Mouse (Mus musculus) heart, adult 2 months (tissue): ENCODE measurements around the gene Arhgap24. TPM values are rescaled to one million over a fixed set of nuclear protein-coding genes. Genes with fewer than 3 reads are reported as not detected.

ENCODE experiments used
- DNase-seq, 2 experiments: peaks; one replicate each; pipeline ENCODE4 v3.0.0; 2021
- H3K27ac ChIP-seq: fragments of 200-600 bp; 2 replicates; pipeline ENCODE4 v1.8.1; 2022
- H3K27me3 ChIP-seq: fragments of 200-500 bp; 2 replicates; pipeline ENCODE4 v1.6.1; 2012; ENCODE audit warnings: mild to moderate bottlenecking, low read length, inconsistent platforms, mixed read lengths; ENCODE audit not compliant: control insufficient read depth, insufficient read depth
- H3K36me3 ChIP-seq: fragments of 200-500 bp; 2 replicates; pipeline ENCODE4 v1.6.1; 2012; ENCODE audit warnings: low read length, inconsistent platforms; ENCODE audit not compliant: control insufficient read depth, insufficient read depth
- H3K4me1 ChIP-seq: fragments of 200-500 bp; 2 replicates; pipeline ENCODE4 v1.6.1; 2011; ENCODE audit warnings: low read length; ENCODE audit not compliant: control insufficient read depth, insufficient read depth
- H3K4me3 ChIP-seq: fragments of 200-600 bp; 2 replicates; pipeline ENCODE4 v1.8.1; 2022
- H3K79me2 ChIP-seq: fragments of 200-500 bp; replicated peaks from 2 replicates; pipeline ENCODE4 v1.6.1; 2012; ENCODE audit warnings: mild to moderate bottlenecking, inconsistent platforms, low read length, moderate library complexity, mixed read lengths; ENCODE audit not compliant: control insufficient read depth, insufficient read depth
- H3K9ac ChIP-seq: fragments of 200-500 bp; 2 replicates; pipeline ENCODE4 v1.6.1; 2012; ENCODE audit warnings: low read depth, mild to moderate bottlenecking, control low read depth, inconsistent platforms, low read length, mixed read lengths
- CTCF ChIP-seq: fragments of 200-600 bp; IDR thresholded peaks from 2 replicates; pipeline ENCODE4 v1.8.1; 2022; ENCODE audit warnings: antibody characterized with exemption, mild to moderate bottlenecking, moderate library complexity
- EP300 ChIP-seq: fragments of 200-500 bp; IDR thresholded peaks from 2 replicates; pipeline ENCODE4 v1.6.1; 2011; ENCODE audit warnings: low read depth, low read length, control low read depth; ENCODE audit not compliant: insufficient read depth
- POLR2A ChIP-seq: fragments of 200-500 bp; IDR thresholded peaks from 2 replicates; pipeline ENCODE4 v1.6.1; 2011; ENCODE audit warnings: mild to moderate bottlenecking, low read depth, low read length, control low read depth; ENCODE audit not compliant: insufficient read depth
- WGBS: fragments of 180-500 bp; shearing (Covaris S2); methylation state at CpG from one replicate; pipeline ENCODE4 v1.1.7; 2018; 5-methylcytosine and 5-hydroxymethylcytosine counted together
- intact Hi-C: fragments of 180-260 bp; cut with DNase I; formaldehyde crosslinking; loops from one replicate; pipeline ENCODE4 v1.15.1; 2025
- polyA plus RNA-seq: library from polyadenylated mRNA; depleted of rRNA; stranded (reverse); fragments of >200 nt; gene quantifications from 2 replicates; pipeline ENCODE4 v1.2.3, GENCODE M21; 2012
- total RNA-seq, 2 experiments: library from RNA; stranded (reverse); gene quantifications; 2 replicates each; pipeline ENCODE4 v1.2.3; 2021

Gene Arhgap24
- total and polyA plus RNA-seq, 3 experiments, result 11.9 to 24.6 (median 15.2) TPM

- 83% methylated on average over 11 of the region's 11 CpGs for WGBS
- Histone ChIP-seq H3K4me3 (no peak overlapping the region), H3K36me3 (no peaks in the 10 kb centered on the region), H3K4me1 (no peaks in the 10 kb centered on the region), H3K79me2 (no peaks in the 10 kb centered on the region), H3K27me3 (no peaks in the 10 kb centered on the region), H3K27ac (no peak overlapping the region), H3K9ac (no peak overlapping the region)
- TF ChIP-seq CTCF (no peak), EP300 (no peak), POLR2A (no peak)
- no peak for DNase-seq
- intact Hi-C loops, result no loop called here
Measured at GRCm38 (mm10) chr5:102892226-102892625, 411.0 kb downstream of the Arhgap24 start.

- intact Hi-C loops, result no loop called here
- Histone ChIP-seq H3K27me3 (no peaks in the 10 kb centered on the region), H3K79me2 (no peaks in the 10 kb centered on the region), H3K36me3 (no peaks in the 10 kb centered on the region), H3K4me3 (no peak overlapping the region), H3K9ac (no peak overlapping the region), H3K27ac (no peak overlapping the region), H3K4me1 (no peaks in the 10 kb centered on the region)
- DNase-seq, result no peak
- WGBS, result 93% methylated on average over 4 of the region's 4 CpGs
- TF ChIP-seq POLR2A (no peak), CTCF (no peak), EP300 (no peak)
Measured at GRCm38 (mm10) chr5:102898301-102898700, 417.1 kb downstream of the Arhgap24 start.

- WGBS, result 71% methylated on average over 6 of the region's 6 CpGs
- H3K4me3 ChIP-seq, result no peak overlapping the region
- H3K79me2 ChIP-seq, result no peaks in the 10 kb centered on the region
- H3K27ac ChIP-seq, result no peak overlapping the region
- DNase-seq, result no peak
- H3K36me3 ChIP-seq, result no peaks in the 10 kb centered on the region
- no peaks in the 10 kb centered on the region for H3K27me3 ChIP-seq
- H3K4me1 ChIP-seq, result no peaks in the 10 kb centered on the region
- no peak overlapping the region for H3K9ac ChIP-seq
- TF ChIP-seq EP300 (no peak), CTCF (no peak), POLR2A (no peak)
- intact Hi-C loops, result no loop called here
Measured at GRCm38 (mm10) chr5:102899680-102900215, 418.6 kb downstream of the Arhgap24 start.

DNA sequence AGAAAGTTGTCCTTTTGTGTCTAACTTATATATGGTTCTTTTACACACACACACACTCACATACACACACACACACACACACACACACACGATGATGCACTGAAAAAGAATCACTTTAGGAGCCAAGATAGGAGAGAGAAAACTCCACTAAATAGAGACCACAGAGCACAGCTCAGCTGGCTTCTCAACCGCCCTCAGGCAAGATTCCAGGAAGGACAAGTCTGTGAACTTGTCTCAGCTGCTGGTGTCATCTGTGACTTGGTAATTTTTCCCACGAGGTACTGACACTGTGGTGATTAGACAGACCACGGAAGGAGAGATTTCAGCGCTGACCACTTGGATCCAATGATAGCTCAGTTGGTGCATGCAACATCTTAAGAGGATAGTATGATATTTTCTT is 420.0 kb downstream of the Arhgap24 start:
- no peak for TF ChIP-seq CTCF
- no peak for TF ChIP-seq EP300
- TF ChIP-seq POLR2A, result no peak
- Histone ChIP-seq H3K9ac (no peak overlapping the region), H3K27me3 (no peaks in the 10 kb centered on the region), H3K36me3 (no peaks in the 10 kb centered on the region), H3K4me3 (no peak overlapping the region), H3K79me2 (no peaks in the 10 kb centered on the region), H3K4me1 (no peaks in the 10 kb centered on the region), H3K27ac (no peak overlapping the region)
- intact Hi-C loops, result no loop called here
- no peak for DNase-seq
- 54% methylated on average over 5 of the region's 5 CpGs for WGBS

DNA sequence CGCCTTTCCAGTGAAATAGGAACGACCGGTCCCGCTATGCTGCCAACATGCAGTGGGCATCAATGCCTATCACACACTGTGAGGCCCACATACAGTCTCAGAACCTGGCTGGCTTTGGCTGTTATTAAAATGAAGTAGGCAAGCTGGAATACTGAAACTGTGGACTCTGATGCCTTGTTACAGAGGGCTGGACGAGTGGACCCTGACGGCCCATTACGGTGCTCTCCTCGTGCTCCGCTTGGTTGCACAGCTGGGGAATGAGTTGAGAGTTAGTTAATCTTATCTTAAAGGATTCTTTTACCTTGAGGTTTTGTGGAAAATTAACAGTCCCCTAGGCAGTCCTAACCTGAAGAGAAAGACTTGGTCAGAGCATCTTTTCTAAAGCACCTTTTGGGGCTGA is 422.3 kb downstream of the Arhgap24 start:
- no peaks in the 10 kb centered on the region for H3K79me2 ChIP-seq
- no peak overlapping the region for H3K9ac ChIP-seq
- no peak overlapping the region for H3K4me3 ChIP-seq
- WGBS, result 82% methylated on average over 9 of the region's 9 CpGs
- no peaks in the 10 kb centered on the region for H3K27me3 ChIP-seq
- DNase-seq, result no peak
- H3K36me3 ChIP-seq, result no peaks in the 10 kb centered on the region
- TF ChIP-seq EP300, result no peak
- no peak for TF ChIP-seq POLR2A
- TF ChIP-seq CTCF, result no peak
- intact Hi-C loops, result no loop called here
- H3K27ac ChIP-seq, result no peak overlapping the region
- no peaks in the 10 kb centered on the region for H3K4me1 ChIP-seq

DNA sequence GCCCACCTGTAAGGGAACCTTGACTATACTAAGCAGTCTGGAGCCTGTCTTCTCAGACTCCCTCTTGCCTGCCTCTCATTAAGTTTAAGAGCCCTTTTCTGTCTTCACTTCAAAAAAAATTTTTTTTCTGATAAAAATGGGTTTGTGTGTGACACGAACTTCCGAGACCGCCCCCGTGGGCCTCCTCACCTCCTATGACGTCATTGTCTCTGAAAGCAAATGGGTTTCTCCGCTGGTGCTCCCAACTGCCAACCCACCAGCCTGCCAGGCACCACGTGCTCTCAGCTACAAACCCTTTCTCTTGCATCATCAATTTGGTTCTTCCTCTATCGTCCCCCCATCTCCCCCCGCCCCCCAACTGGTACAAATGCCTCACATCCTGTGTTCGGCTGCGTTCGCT is 422.9 kb downstream of the Arhgap24 start:
- no peak for DNase-seq
- Histone ChIP-seq H3K79me2 (no peaks in the 10 kb centered on the region), H3K27me3 (no peaks in the 10 kb centered on the region), H3K36me3 (no peaks in the 10 kb centered on the region), H3K4me3 (no peak overlapping the region), H3K4me1 (no peaks in the 10 kb centered on the region), H3K9ac (no peak overlapping the region), H3K27ac (no peak overlapping the region)
- intact Hi-C loops, result no loop called here
- no peak for TF ChIP-seq POLR2A
- no peak for TF ChIP-seq EP300
- TF ChIP-seq CTCF, result no peak
- 69% methylated on average over 12 of the region's 12 CpGs for WGBS
